Mouse (Mus musculus) lung, adult 2 months (tissue): ENCODE results near the gene Cd247.

ENCODE experiments used
- CTCF ChIP-seq: fragments of 200-500 bp; IDR thresholded peaks from 2 replicates; pipeline ENCODE4 v1.5.1; 2011; ENCODE audit warnings: mild to moderate bottlenecking, low read length, control low read depth; ENCODE audit not compliant: insufficient read depth
- POLR2A ChIP-seq: fragments of 200-500 bp; IDR thresholded peaks from 2 replicates; pipeline ENCODE4 v1.6.1; 2011; ENCODE audit warnings: low read depth, mild to moderate bottlenecking, control low read depth, low read length, borderline replicate concordance; ENCODE audit errors: extremely low read depth

GRCm38 (mm10) chr1:165913720-165914415, 125.4 kb downstream of the Cd247 start:
- TF ChIP-seq CTCF (no peak), POLR2A (no peak)
